Mouse (Mus musculus) stomach, postnatal 0 days (tissue): Measurements from ENCODE around the gene Rxrg.

Source experiments
- CTCF ChIP-seq: IDR thresholded peaks from 2 replicates; pipeline ENCODE4 v1.5.1; 2016; ENCODE audit warnings: antibody characterized with exemption, low read depth, mild to moderate bottlenecking, moderate library complexity
- EP300 ChIP-seq: optimal IDR thresholded peaks from 2 replicates; pipeline ENCODE3; 2016; ENCODE audit warnings: antibody characterized with exemption

GRCm38 (mm10) chr1:167598255-167599081, at the start of gene Rxrg:
- TF ChIP-seq CTCF (no peak), EP300 (no peak)
